Mouse (Mus musculus): Measurements from ENCODE around the gene Mettl26.

Mettl26 gene

DNA sequence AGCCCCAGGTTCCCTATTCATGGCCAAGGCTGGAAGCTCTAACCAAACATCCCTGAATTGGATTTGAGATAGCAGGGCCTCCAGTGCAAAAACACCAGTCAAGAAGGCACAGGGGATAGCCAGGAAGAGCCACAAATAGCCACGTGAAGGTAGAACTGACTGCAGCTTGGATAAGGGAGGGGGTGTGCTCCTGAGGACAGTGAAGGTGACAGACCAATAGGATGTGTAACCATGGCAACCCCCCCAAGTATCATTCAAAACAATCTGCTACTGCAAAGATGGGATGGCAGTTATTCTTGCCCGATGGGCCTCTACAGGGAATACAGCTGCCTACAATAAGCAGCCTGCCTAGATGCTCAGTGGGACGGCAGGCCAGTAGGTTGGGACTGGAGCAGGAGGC, 37.3 kb upstream of the Mettl26 start:
- DNase-seq (ENCODE audit: low read depth): no peak

DNA sequence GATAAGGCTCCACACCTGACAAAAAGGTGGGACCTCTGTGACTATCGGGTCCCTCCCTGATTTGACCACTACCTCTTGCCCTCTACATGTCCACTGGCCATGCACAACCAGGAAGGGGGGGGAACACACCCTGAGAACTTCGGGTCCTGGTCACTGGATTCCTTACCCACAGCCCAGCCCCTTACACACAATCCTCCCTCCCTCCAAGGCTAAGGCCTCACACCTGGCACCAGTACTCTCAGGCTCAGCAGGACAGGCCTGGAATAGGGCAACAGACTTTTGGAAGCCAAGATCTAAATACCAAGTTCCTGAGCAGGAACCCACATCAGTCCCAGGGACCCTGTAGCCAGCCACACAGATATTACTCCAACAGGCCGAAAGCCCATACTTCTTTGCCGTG, 36.0 kb upstream of the Mettl26 start:
- no peak for DNase-seq (ENCODE audit: low read depth)

DNA sequence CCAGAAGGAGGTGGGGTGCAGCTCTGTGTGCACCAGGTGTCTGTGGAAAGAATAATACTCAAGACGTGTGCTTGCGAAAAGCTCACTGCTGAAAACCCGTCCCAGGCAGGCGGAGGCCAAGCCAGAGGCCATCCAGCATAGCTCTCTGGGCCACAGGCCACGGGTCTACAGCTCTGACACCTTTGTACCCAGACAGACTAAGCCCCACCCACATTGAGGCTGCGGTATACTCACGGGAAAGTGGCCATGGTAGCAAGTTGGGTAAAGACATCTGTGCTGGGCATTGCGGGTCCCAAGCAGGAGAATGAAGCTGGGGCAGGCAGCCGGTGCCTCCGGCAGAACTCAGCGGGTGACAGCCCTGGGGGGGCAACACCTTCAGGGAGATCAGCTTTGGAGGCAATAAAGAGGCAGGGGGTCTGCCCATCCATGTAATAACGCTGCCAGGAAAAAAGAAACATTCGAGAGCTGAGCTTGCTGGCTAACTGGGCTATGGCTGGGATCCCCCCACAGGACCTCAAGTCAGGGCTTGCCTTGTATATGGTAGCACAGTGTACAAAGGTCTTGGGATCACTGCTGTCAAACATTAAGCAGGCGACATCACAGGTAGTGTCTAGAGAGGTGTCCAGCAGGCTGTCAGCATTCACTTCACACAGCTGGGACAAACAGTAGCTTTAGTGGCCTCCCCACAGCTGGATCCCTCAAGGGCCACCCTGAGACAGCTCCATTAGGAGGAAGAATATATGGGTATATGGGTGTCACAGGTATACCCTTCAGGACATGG, 35.2 kb upstream of the Mettl26 start:
- no peak for DNase-seq (ENCODE audit: low read depth)

DNA sequence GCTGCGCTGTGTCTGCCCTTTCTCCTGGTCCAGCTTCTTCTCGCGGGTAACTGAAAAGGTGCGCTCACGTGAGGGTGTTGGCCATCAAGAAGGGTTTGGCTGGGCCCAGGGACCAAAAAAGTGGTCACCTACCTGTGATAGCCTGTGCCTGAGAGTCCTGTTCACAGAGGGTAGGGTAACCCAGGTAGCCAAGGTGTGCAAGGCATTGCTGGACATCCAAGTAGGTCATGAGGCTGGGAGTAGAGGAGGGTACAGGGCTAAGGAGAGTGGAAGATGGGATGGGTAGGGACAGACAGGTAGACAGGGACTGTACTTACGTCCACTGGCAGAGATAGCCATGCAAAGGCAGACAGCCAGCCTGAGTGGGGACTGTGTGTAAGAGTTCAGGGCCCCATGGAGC, 34.4 kb upstream of the Mettl26 start:
- no peak for DNase-seq (ENCODE audit: low read depth)

DNA sequence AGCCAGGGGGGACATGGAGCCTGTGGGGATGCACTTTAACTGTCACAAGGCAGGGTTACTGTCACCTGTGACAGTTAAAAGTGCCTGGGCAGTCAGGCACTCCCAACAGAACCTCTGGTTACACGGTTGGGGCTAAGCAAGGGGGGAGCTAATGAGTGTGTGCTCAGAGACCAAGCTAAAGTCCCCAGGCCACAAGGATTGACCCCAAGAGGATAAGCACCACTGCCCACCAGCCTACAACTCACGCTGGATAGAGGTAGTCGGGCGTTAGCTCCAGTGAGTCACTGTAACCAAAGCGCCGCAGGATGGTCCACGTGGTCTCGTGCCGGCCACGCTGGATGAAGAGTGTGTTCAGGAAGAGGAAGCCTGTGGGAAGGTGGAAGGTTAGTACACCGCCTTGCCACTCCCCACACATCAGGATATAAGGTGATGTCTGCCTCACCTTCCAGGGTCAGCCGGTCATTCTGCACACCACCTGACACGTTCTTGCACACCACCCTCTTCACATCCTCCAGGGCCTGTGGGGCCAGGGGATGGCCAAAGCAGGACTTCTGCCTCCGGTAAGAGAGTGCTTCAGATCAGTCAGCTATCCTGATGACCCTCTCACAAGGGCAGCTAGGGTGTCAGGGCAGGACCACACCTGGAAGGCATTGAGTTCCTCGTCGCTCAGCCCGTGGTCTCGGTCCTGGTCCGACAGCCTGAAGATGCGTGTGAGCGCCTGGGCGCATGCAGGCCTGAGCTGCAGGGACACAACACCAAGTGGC, 33.6 kb upstream of the Mettl26 start, which contains the start of gene Gm20683:
Gm20683 (minus strand) TSS at position 647 of the 764 bp plus-strand sequence.
- DNase-seq (ENCODE audit: low read depth): no peak

DNA sequence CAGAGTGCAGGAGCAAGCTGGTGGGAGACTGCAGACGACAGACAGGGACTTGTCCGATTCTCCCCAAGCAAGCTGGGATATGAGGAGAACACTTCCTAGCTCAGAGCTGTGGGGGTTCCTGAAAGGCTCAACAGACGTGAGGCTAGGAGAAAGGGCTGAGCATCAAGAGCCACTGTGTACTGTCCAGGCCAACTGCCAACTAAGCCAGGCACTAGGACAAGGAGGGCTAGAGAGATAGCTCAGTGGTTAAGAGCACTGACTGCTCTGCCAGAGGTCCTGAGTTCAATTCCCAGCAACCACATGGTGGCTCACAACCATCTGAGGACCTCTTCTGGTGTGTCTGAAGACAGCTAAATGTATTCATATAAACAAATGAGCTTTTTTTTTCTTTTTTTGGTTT, 32.4 kb upstream of the Mettl26 start:
- DNase-seq (ENCODE audit: low read depth): no peak

DNA sequence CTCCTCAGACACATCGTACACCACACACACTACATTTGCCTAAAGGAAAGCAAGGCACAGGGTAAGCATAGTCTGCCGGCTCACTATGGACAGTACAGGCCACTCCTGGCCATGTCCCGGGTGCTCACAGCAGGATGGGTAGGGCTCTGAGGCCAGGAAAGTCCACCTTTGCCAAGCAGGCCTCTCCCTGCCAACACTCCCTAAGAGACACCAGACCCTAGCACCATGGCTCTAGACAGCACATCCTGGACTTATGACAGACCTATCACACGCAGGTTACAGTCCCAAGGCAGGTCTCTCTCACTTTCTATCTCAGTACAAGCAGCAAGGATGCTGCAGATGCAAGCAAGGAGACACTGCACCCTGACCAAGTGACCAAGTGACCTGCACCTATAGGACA, 31.8 kb upstream of the Mettl26 start:
- DNase-seq (ENCODE audit: low read depth): no peak

DNA sequence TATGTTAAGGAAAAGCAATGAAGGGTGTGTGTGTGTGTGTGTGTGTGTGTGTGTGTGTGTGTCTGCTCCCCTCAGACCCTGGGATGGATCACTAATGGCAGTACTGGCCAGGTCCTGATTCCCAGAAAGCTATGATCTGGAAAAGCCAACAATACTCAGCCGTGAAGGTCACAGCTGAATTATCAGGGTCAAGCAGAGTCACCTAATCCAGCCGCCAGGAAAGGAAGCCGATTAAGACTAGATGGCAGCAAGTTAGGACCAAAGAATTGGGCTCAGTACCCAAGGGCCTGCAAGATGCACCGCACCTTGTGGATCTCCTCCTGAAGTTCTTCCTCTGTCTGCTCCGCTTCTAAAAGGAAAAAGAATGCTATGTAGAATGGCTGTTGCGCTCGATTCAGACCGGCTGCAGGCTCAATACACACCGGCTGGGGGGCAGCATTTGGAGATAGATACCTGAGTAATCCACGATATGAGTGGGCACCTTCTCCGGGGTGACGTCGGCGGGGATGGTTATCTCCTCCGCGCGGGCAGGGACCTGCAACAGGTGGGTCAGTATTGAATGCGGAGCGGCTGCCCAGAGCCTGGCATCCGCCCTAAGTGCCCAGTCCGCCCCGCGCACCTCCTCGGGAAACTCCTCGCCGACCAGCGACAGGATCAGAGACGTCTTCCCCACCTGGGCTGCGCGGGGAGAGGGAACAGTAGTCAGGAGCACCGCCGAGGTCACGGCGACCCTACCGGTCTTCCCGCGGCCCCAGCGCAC, 31.1 kb upstream of the Mettl26 start:
- DNase-seq (ENCODE audit: low read depth): no peak

DNA sequence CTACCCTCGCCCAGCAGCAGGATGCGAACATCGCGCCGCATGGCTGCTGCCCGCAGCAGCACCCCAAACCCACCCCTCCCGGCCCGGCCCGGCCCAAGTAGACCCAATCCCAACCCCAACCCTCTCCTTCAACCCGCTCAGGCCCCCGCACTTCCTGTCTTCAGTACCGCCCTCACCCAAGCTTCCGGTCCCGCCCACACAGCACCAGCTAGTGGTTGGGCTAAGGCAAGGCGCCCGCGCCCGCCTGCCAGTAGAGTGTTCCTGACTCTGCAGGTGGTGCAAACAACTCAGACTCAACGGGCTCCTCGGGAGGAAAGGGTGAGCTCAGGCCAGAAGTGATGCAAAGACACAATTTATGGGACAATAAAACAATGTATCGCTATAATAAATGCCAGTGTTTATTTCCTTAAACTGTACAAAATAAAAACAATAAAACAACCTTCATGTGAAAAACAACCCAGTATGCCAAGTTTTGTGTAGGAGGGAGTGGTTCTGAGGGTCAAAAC, 30.4 kb upstream of the Mettl26 start, which contains the start of gene Rhot2:
Rhot2 (minus strand) TSS at position 456 of the 506 bp plus-strand sequence.
- peak; percentile 95 for DNase-seq (ENCODE audit: low read depth)

DNA sequence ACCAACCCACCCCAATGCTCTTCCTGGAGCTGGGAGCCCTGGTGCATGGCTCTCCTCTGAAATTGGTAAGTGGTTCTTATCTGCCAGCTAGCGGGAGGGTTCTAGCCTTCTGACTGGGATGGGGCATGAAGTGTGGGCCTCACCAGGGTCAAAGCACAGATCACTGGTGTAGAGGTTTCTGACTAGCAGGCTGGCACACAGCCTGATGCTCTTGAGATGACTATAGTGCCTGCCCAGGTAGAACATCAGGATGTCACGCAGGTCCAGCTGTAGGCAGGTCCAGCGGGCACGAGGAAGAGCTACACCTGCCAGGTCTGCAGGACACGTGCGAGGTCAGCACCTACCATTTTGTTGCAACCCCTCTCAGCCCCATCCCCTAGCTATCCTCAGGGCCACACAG, 14.6 kb upstream of the Mettl26 start:
- no peak for DNase-seq (ENCODE audit: low read depth)

DNA sequence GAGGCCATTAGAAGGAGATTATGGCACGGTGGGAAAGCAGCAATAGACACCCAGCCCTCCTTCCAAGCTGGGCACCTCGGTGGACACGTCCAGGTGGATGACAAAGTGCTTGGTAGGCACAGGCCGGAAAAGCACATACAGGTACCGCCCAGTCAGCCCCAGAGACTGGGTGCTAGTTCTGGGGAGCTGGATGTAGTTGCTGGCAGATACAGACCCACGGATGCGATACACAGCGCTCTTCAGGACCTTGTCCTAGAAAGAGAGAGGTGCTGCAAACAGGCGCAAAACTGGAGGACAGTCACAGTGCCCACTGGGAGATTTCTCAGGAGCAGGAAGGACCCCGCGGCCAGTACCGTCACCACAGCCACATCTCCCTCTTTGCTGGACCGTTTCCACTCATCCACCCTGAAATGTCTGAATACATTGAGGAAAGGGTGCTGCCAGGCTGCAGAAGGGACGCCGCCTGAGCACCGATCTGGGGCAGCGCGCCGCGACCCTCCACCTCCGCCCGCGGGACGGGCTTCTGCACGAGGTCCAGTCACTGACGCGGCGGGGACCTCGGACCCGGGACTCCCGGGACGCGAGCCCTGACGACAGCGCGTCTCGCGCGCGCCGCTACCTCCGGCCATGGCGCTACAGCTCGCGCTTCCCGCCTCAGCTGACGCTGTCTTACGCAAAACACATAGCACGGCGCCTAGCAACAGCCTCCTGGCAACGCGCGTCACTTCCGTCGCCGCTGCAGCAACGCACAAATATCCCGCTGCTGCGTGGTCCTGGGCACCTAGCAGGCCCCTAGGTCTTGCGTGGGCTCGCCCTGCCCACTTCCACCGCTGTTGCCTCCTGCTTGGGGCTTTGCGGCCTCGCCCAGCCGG, 13.8 kb upstream of the Mettl26 start, which contains the start of gene Wdr90:
Wdr90 (minus strand) TSS at position 670 of the 872 bp plus-strand sequence.
- peak; percentile 94 for DNase-seq (ENCODE audit: low read depth)

DNA sequence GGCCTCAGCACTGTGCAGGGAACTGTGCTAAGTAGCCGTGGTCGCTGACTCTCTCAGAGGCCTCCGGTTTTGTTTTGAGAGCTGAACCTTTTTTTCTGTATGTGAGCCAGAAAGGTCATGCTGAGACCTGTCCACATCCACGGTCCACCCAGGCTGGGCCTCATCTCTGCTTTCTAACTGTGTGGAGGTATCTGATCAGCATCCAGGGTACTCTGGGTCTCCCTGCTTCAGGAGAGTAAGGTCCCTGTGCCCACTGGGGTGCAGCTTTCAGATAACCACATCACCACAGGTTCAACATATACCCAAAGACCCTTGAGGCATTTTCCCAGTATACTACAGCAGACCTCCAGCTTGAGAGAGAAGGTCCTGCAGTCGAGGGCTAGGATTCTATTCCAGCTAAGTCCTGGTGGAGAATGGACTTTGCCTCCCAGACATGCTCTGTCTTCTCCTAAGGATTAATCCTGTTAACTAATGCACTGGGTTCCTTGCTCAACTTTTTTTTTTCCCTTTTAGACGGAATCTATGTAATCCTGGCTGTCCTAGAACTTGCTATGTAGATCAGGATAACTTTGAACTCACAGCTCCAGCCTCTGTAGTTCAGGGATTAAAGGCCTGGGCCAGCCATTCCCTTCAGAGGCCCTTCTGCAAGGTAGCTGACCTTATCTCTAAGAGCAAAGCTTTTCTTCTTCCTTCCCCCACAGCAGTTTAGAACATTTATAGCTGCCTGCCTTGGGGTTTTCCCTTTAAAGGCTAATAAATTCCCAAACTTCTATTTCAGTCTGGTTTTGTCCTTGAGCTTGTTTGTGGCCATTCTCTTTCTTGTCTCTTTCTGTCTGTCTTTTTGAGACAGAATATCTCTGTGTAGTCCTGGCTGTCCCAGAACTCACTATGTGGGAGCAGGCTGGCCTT, 12.9 kb upstream of the Mettl26 start:
- peak; percentile 22 for DNase-seq (ENCODE audit: low read depth)

DNA sequence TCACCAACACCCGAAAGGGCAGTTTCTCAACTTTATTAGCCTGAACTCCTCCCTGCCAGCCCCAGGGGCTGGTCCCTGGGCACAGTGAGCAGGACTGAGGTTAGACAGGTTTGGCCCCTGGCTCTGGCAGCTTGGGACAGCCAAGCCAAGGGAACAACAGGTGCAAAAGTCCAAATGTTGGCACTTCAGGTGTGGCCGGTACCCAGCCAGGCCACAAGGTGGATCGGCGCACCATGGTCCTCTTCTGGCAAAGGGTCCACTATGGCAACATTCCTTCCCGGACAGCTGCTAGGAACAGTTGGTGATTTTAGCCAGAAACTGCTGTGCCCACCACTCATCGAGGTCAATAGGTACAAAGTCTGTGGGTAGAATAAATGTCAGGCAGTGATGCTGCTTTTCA, 11.2 kb upstream of the Mettl26 start:
- DNase-seq (ENCODE audit: low read depth): no peak

DNA sequence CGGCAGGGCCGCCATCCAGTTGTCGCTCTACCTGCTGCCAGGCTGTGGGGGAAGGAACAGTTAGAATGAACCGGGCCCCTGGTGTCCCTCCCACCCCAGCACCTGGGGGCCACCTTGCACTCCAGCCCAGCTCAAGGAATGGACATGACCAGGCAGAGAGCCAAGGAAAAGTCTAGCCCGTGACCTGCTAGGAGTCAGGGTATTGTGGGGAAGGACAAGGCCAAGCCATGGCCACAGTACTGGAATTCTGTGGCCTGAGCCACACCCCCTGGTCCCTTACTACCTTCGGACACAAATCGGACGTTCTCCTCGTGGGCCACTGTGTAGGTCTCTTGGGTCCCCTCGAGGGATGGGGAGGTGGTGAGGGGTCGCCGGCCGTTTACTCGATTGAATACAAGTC, 10.6 kb upstream of the Mettl26 start:
- no peak for DNase-seq (ENCODE audit: low read depth)

DNA sequence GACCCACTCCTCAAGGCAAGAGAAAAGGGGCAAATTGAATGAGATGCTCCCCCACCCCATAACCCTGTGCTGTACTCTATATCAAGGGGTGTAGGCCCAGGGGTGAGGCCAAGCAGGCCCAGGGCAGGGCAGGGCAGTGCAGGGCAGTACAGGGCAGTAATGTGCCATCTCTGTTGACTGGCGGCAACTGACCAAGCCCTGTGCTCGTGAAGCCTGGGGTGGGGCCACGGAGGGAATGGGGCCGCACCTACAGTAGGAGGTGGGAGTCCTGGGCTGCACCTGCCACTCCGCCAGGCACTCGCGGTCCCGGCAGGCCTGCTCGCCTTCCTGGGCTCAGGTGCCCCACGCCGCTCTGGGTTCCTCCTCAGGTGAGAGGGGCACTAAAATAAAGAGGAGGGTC, 9.6 kb upstream of the Mettl26 start:
- DNase-seq (ENCODE audit: low read depth): no peak

DNA sequence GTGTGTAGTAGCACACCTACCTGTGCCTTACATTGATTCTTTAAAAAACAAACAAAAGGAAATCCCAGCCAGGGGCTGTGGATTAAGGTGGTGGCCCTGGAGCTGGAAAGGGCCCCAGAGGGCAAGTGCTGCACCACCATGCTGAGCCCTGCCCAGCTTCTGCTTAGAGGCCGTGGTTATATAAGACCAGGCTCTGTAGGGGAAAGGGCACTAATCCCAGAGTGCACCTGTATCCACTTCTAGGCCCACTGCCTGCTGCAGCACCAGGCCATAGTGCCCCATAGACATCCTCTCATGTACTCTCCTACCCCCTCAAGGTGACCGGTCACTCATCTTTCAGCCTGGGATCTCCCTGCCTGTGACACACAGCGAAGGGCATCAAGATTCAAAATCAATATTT, 8.7 kb upstream of the Mettl26 start:
- no peak for DNase-seq (ENCODE audit: low read depth)

DNA sequence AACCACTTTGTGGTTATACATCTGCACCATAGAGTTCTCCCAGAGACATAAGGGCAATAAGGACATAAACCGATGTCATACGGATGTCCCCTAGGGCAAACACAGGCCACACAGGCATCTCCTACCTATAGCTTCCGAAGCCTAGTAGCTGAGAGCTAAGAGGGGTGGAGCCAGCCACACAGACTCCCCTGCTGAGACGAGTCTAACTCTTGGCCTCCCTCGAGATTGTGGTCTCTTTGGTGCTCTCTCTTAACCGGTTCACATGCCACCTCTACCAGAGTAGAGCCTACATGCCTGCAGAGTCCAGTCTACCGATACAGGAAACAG, 7.4 kb upstream of the Mettl26 start:
- no peak for DNase-seq (ENCODE audit: low read depth)

DNA sequence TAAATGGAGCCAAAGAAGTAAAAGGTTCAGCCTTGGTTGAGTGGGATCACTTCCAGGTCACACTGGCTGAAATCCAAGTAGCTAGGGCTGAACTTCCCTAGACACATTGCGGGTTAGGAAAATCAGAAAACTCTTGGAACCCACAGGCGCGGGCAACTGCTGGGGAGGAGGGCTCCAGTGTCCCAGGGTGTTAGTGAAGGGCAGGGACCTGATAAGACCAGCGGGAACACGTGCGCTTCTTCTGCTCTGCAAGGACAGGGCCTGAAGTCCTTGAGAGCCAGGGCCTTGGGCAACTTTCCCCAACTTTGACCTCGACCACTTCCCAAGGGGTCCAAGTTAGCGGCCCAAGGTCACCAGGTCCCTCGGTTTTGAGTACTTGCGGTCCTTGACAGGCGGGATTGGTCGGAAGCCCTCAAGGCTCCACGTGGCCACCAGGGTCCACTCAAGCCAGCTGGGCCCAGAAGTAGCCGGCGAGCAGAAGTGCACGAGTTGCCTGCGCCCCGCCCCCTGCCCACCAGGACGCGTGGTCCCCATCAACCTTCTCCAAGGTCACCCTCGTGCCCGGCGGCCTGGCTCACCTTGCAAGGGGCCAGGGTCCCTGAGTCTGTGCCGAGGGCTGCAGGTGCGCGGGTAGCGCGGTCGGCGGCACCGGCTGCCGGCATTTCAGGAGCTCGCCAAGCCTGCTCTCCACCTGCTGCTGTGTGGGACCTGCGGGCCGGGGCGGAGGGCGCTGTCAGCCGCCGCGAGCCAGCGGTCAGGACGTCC, 6.9 kb upstream of the Mettl26 start:
- DNase-seq (ENCODE audit: low read depth): peak; percentile 72

DNA sequence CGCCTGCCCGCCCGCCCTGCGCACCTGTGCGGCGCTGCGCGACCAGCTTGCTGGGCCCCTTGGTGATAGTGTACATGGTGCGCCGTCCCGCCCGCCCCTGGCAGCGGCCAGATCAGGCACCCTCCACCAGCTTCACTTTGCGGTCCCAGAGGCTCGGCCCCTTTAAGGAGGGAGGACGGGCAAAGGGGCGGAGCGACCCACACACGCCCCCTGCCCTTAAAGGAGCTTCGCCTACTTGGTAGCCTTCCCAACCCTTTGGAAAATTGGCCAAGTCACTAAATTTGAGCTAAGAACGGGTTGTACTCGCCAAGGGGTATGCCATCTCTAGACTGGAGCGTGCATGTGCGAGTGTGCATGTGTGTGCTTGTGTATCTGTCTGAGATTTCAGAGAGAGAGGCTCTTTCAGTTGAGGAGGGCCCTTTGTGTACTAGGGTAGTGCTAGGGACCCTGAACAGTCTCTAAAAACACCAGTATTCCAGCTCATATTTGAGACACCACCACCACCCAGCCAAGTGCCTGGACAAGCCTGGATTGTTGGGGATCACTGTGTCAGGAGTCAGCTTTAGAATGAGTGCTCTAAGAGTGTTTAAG, 6.2 kb upstream of the Mettl26 start, which contains the start of gene Mcrip2:
Mcrip2 (minus strand) TSS at position 164 of the 591 bp plus-strand sequence.
- peak; percentile 86 for DNase-seq (ENCODE audit: low read depth)

Data from 416B (cell line).